Mouse (Mus musculus) myocyte (in vitro differentiated cells): ENCODE results near the gene Zbp1. TPM values are rescaled to one million over a fixed set of nuclear protein-coding genes. Genes with fewer than 3 reads are reported as not detected.

ENCODE experiments used
- H3K27me3 ChIP-seq: one replicate; pipeline ENCODE4 v1.6.1; 2011; ENCODE audit not compliant: control insufficient read depth, insufficient read depth, insufficient read length
- H3K36me3 ChIP-seq: one replicate; pipeline ENCODE4 v1.6.1; 2011; ENCODE audit not compliant: control insufficient read depth, insufficient read depth
- H3K4me2 ChIP-seq: one replicate; pipeline ENCODE4 v1.6.1; 2011; ENCODE audit warnings: low read depth, control low read depth
- H3K4me3 ChIP-seq: one replicate; pipeline ENCODE4 v1.5.1; 2011; ENCODE audit warnings: mild to moderate bottlenecking, control low read depth, moderate library complexity
- H3K79me2 ChIP-seq: one replicate; pipeline ENCODE4 v1.6.1; 2011; ENCODE audit not compliant: control insufficient read depth, insufficient read depth
- H3ac ChIP-seq: one replicate; pipeline ENCODE4 v1.6.1; 2011; ENCODE audit not compliant: control insufficient read depth, insufficient read length
- CEBPB ChIP-seq: IDR thresholded peaks from 2 replicates; pipeline ENCODE4 v1.6.1; 2011; ENCODE audit warnings: mild to moderate bottlenecking, moderate library complexity; ENCODE audit not compliant: poor library complexity, insufficient read depth, severe bottlenecking
- E2F4 ChIP-seq: IDR thresholded peaks from one replicate; pipeline ENCODE4 v1.6.1; 2011; ENCODE audit warnings: mild to moderate bottlenecking, control low read depth, moderate library complexity; ENCODE audit not compliant: insufficient read depth
- MAX ChIP-seq: IDR thresholded peaks from one replicate; pipeline ENCODE4 v1.6.1; 2011; ENCODE audit warnings: low read depth, mild to moderate bottlenecking, control low read depth
- MYOD1 ChIP-seq, 3 experiments: IDR thresholded peaks; one replicate each; pipeline ENCODE4 v1.6.1; 2011; ENCODE audit warnings: control low read depth in 2 of 3, low read depth in 2 of 3, mild to moderate bottlenecking in 2 of 3, moderate library complexity in 1 of 3; ENCODE audit not compliant: insufficient read length in 2 of 3, control insufficient read depth in 1 of 3
- MYOG ChIP-seq, 3 experiments: IDR thresholded peaks; one replicate each; pipeline ENCODE4 v1.6.1; 2011; ENCODE audit warnings: control low read depth in 2 of 3, low read depth in 2 of 3, mild to moderate bottlenecking in 2 of 3; ENCODE audit not compliant: insufficient read length in 2 of 3, control insufficient read depth in 1 of 3, insufficient read depth in 1 of 3
- POLR2A ChIP-seq: IDR thresholded peaks from one replicate; pipeline ENCODE4 v1.6.1; 2011; ENCODE audit warnings: low read depth, mild to moderate bottlenecking, control low read depth, moderate library complexity; ENCODE audit not compliant: insufficient read length
- POLR2AphosphoS2 ChIP-seq: IDR thresholded peaks from one replicate; pipeline ENCODE4 v1.6.1; 2011; ENCODE audit warnings: low read depth, control low read depth; ENCODE audit not compliant: insufficient read length
- REST ChIP-seq: IDR thresholded peaks from one replicate; pipeline ENCODE4 v1.6.1; 2011; ENCODE audit warnings: mild to moderate bottlenecking, control low read depth, moderate library complexity; ENCODE audit not compliant: insufficient read depth, insufficient read length
- SRF ChIP-seq: IDR thresholded peaks from one replicate; pipeline ENCODE4 v1.6.1; 2011; ENCODE audit warnings: low read depth; ENCODE audit not compliant: control insufficient read depth, insufficient read length
- TCF12 ChIP-seq: IDR thresholded peaks from one replicate; pipeline ENCODE4 v1.6.1; 2011; ENCODE audit warnings: mild to moderate bottlenecking, control low read depth; ENCODE audit not compliant: poor library complexity, insufficient read depth, severe bottlenecking
- TCF3 ChIP-seq: IDR thresholded peaks from one replicate; pipeline ENCODE4 v1.6.1; 2011; ENCODE audit warnings: low read depth, control low read depth; ENCODE audit not compliant: insufficient read length
- USF1 ChIP-seq: IDR thresholded peaks from one replicate; pipeline ENCODE4 v1.6.1; 2011; ENCODE audit warnings: low read depth, mild to moderate bottlenecking, control low read depth, moderate library complexity
- polyA plus RNA-seq: library from polyadenylated mRNA; unstranded; fragments of >200 nt; fragmentation: generic; extraction: Trizol; gene quantifications from one replicate; pipeline ENCODE4 v1.2.1, GENCODE M21; 2012; ENCODE audit warnings: missing spikeins

Gene Zbp1
- polyA plus RNA-seq, 1 experiment: 1.1 TPM

GRCm38 (mm10) chr2:173186047-173186943, 32.4 kb downstream of the Zbp1 start:
- H3K4me3 ChIP-seq: no peak overlapping the region
- H3K27me3 ChIP-seq: peaks cover 21% of the 10 kb centered on the region
- H3ac ChIP-seq: no peak overlapping the region
- no peaks in the 10 kb centered on the region for H3K36me3 ChIP-seq
- TF ChIP-seq TCF12 (no peak), REST (no peak), TCF3 (no peak), MYOG (IDR thresholded peaks at IDR 0.05; ENCODE audit: control insufficient read depth in 1 of 3, insufficient read depth in 1 of 3, insufficient read length in 2 of 3, low read depth in 2 of 3) (no peak), CEBPB (no peak), MAX (no peak), USF1 (no peak), POLR2A (no peak), POLR2AphosphoS2 (no peak), E2F4 (no peak), SRF (no peak), MYOD1 (IDR thresholded peaks at IDR 0.05; ENCODE audit: control insufficient read depth in 1 of 3, insufficient read length in 2 of 3, low read depth in 2 of 3) (no peak)
- H3K4me2 ChIP-seq: no peak overlapping the region
- H3K79me2 ChIP-seq: no peaks in the 10 kb centered on the region

GRCm38 (mm10) chr2:173185282-173185681, 33.4 kb downstream of the Zbp1 start:
- Histone ChIP-seq H3K4me2 (no peak overlapping the region), H3K79me2 (no peaks in the 10 kb centered on the region), H3K4me3 (no peak overlapping the region), H3K27me3 (peaks cover 30% of the 10 kb centered on the region), H3K36me3 (no peaks in the 10 kb centered on the region), H3ac (no peak overlapping the region)
- TF ChIP-seq USF1: peak; percentile 21
- TF ChIP-seq POLR2AphosphoS2: no peak
- TF ChIP-seq SRF: no peak

- Histone ChIP-seq H3K27me3 (peaks cover 37% of the 10 kb centered on the region), H3K36me3 (no peaks in the 10 kb centered on the region), H3K4me2 (no peak overlapping the region), H3K79me2 (no peaks in the 10 kb centered on the region), H3ac (no peak overlapping the region), H3K4me3 (no peak overlapping the region)
- TF ChIP-seq MAX (no peak), TCF3 (no peak), E2F4 (no peak), MYOG (IDR thresholded peaks at IDR 0.05; ENCODE audit: control insufficient read depth in 1 of 3, insufficient read depth in 1 of 3, insufficient read length in 2 of 3, low read depth in 2 of 3) (no peak), TCF12 (no peak), MYOD1 (IDR thresholded peaks at IDR 0.05; ENCODE audit: control insufficient read depth in 1 of 3, insufficient read length in 2 of 3, low read depth in 2 of 3) (no peak), USF1 (no peak)
These were observed 34.1 kb downstream of the Zbp1 start for GRCm38 (mm10) chr2:173184475-173185080.

- Histone ChIP-seq H3K4me3 (no peak overlapping the region), H3K27me3 (peaks cover 44% of the 10 kb centered on the region), H3K36me3 (no peaks in the 10 kb centered on the region), H3ac (no peak overlapping the region), H3K79me2 (no peaks in the 10 kb centered on the region), H3K4me2 (no peak overlapping the region)
- TF ChIP-seq MAX (no peak), MYOG (IDR thresholded peaks at IDR 0.05; ENCODE audit: control insufficient read depth in 1 of 3, insufficient read depth in 1 of 3, insufficient read length in 2 of 3, low read depth in 2 of 3) (no peak), MYOD1 (IDR thresholded peaks at IDR 0.05; ENCODE audit: control insufficient read depth in 1 of 3, insufficient read length in 2 of 3, low read depth in 2 of 3) (no peak), POLR2AphosphoS2 (no peak), POLR2A (no peak), TCF12 (no peak), TCF3 (no peak), SRF (no peak)
These were observed 34.8 kb downstream of the Zbp1 start for GRCm38 (mm10) chr2:173183836-173184460.

- Histone ChIP-seq H3K4me3 (no peak overlapping the region), H3K4me2 (no peak overlapping the region), H3K36me3 (no peaks in the 10 kb centered on the region), H3K27me3 (peaks cover 48% of the 10 kb centered on the region), H3K79me2 (no peaks in the 10 kb centered on the region), H3ac (no peak overlapping the region)
- TF ChIP-seq E2F4 (no peak), SRF (no peak), POLR2A (no peak), MYOD1 (IDR thresholded peaks at IDR 0.05; ENCODE audit: control insufficient read depth in 1 of 3, insufficient read length in 2 of 3, low read depth in 2 of 3) (no peak), REST (no peak), TCF12 (no peak), POLR2AphosphoS2 (no peak), TCF3 (no peak), MAX (no peak), CEBPB (no peak), USF1 (no peak), MYOG (IDR thresholded peaks at IDR 0.05; ENCODE audit: control insufficient read depth in 1 of 3, insufficient read depth in 1 of 3, insufficient read length in 2 of 3, low read depth in 2 of 3) (no peak)
These were observed 35.4 kb downstream of the Zbp1 start for GRCm38 (mm10) chr2:173183311-173183710.
